Mouse (Mus musculus) bone marrow, adult 2 months (tissue): ENCODE data around the gene Wnk2.

ENCODE experiments used
- CTCF ChIP-seq: fragments of 200-500 bp; IDR thresholded peaks from 2 replicates; pipeline ENCODE4 v1.5.1; 2011; ENCODE audit warnings: low read length, control low read depth; ENCODE audit not compliant: control insufficient read depth, insufficient read depth
- POLR2A ChIP-seq: fragments of 200-500 bp; IDR thresholded peaks from 2 replicates; pipeline ENCODE4 v1.6.1; 2011; ENCODE audit warnings: low read depth, mild to moderate bottlenecking, control low read depth, low read length, borderline replicate concordance; ENCODE audit not compliant: control insufficient read depth

DNA sequence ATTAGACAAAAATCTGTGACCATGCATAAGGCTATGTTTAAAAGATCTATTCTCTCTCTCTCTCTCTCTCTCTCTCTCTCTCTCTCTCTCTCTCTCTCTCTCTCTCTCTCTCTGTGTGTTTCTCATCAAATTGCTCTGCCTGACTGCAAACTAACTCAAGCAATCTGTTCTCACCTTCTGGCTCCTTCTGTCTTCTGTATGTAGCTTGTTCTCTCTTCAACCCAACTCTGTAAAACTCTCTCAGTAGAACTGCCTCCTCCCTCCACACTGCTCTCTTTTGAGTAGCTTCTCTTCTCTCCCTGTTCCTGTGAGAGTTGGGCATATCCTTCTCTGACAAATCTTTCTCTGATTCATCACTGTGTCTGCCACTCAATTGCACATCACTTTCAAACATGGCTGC, 154.9 kb downstream of the Wnk2 start:
- TF ChIP-seq CTCF (no peak), POLR2A (no peak)
